Mouse (Mus musculus) forebrain, postnatal 0 days (tissue): ENCODE measurements at regions not wholly inside any gene's neighbourhood (a gene's known extent, or its start where the extent isn't known, plus 50 kb on each side); places are given as distances from the start of the nearest gene placed in this dataset.

Source experiments
- ATAC-seq: fragments of 200-750 bp; cut with Nextera tagmentation; 2 replicates; pipeline ENCODE4 v1.8.0; 2017; ENCODE audit warnings: mild to moderate bottlenecking, moderate library complexity
- DNase-seq: peaks from one replicate; pipeline ENCODE4 v3.0.0-alpha.2; 2015
- H3K27ac ChIP-seq: fragments of 300-500 bp; sonication (generic); 2 replicates; pipeline ENCODE4 v1.5.1; 2014; ENCODE audit warnings: low read depth, mild to moderate bottlenecking, antibody characterized with exemption, low read length, moderate library complexity, mixed read lengths
- H3K27me3 ChIP-seq: fragments of 300-500 bp; sonication (generic); 2 replicates; pipeline ENCODE4 v1.6.1; 2014; ENCODE audit warnings: mild to moderate bottlenecking, low read length, mixed read lengths; ENCODE audit not compliant: insufficient read depth
- H3K36me3 ChIP-seq: fragments of 300-500 bp; sonication (generic); 2 replicates; pipeline ENCODE4 v1.6.1; 2014; ENCODE audit warnings: mild to moderate bottlenecking, moderate library complexity; ENCODE audit not compliant: insufficient read depth
- H3K4me1 ChIP-seq: fragments of 300-500 bp; sonication (generic); 2 replicates; pipeline ENCODE4 v1.6.1; 2014; ENCODE audit warnings: antibody characterized with exemption; ENCODE audit not compliant: insufficient read depth
- H3K4me2 ChIP-seq: fragments of 300-500 bp; sonication (generic); 2 replicates; pipeline ENCODE4 v1.6.1; 2014; ENCODE audit warnings: low read depth, mild to moderate bottlenecking, moderate library complexity
- H3K4me3 ChIP-seq: fragments of 300-500 bp; sonication (generic); 2 replicates; pipeline ENCODE4 v1.5.1; 2014; ENCODE audit warnings: low read depth, low read length, mixed read lengths
- H3K9ac ChIP-seq: fragments of 300-500 bp; sonication (generic); 2 replicates; pipeline ENCODE4 v1.6.1; 2014; ENCODE audit warnings: mild to moderate bottlenecking
- H3K9me3 ChIP-seq: fragments of 300-500 bp; sonication (generic); 2 replicates; pipeline ENCODE4 v1.6.1; 2016; ENCODE audit warnings: low read length
- CTCF ChIP-seq: sonication (generic); IDR thresholded peaks from 2 replicates; pipeline ENCODE4 v1.5.1; 2016; ENCODE audit warnings: antibody characterized with exemption, control low read depth, low read depth
- WGBS: fragments of 180-500 bp; shearing (Covaris S2); extraction: QIAGEN DNeasy Blood & Tissue Kit; methylation state at CpG from one replicate; pipeline ENCODE4 v1.1.7; 2014; 5-methylcytosine and 5-hydroxymethylcytosine counted together

DNA sequence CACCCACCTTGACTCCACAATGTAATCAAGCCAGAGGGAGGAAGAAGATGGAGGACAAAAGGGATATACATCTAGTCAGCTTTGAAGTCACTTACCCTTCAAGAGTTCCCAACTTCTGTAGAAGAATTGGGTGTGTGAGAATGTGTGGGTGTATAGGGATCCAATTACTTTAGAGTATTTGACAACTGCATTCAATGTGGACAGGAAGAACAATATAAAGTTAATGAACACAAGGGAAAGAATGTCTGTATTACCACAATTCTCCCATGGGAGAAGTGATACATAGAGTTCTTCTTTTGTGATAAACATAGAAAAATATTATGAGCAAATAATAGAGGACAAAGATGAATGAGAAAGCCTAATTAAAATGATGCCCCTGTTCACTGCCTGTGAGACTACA, 2235.4 kb downstream of the 9330182O14Rik start:
- no peaks in the 10 kb centered on the region for H3K36me3 ChIP-seq

DNA sequence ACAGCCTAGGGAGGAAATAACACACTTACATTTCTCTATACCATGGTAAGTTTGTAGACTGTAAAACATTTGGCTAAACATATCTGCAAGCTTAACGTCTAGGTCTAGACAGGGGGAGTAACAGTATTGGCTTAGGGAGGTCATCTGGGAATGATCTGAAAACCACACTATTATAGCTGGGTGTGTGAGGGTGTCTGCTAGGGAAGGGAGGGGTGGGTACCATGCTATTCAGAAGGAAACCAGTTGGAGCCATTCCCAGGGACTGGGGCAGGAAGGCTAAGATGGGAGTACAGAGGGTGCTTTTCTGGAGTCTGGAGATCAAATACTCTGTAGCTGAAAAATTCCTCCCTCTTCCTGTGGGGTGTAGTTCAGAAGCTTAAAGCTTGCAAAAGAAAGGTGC, 2235.9 kb downstream of the 9330182O14Rik start:
- WGBS: 79% methylated on average over 1 of the region's 1 CpGs
- H3K36me3 ChIP-seq: no peaks in the 10 kb centered on the region

More for the DNA sequence above, 2235.4 kb downstream of the 9330182O14Rik start:
- Histone ChIP-seq H3K9ac (no peak overlapping the region), H3K4me2 (no peak overlapping the region), H3K4me3 (no peak overlapping the region), H3K27ac (no peak overlapping the region), H3K27me3 (no peaks in the 10 kb centered on the region), H3K4me1 (no peaks in the 10 kb centered on the region), H3K9me3 (no peaks in the 10 kb centered on the region)
- no peak for DNase-seq
- no peak for TF ChIP-seq CTCF
- no peak for ATAC-seq

DNA sequence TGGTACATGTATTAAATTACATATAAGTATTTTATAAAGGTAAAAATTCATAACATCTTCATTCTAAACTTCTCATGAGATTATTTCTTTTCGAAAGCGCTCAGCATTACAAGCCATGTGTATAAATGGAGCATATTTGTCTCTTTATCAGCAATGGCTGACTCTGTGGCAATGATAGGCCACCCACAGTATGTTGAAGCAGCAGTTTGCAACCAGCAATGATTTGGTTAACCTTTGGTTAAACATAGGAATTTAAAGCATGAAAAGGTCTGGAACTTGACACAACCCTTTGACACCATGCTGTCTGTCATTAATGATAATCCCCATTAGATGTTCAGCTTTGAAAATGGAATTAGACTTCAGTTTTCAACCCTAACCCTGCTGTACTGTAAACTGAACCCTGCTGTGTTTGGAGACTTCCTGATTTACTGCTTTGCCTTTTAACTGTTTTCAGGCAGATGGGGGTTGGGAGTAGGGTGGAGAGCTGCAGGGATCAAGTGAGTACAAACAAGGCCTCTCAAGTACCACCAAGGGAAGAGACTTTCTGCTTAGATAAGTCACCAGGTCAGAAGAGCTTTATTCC, 2238.6 kb downstream of the 9330182O14Rik start:
- no peak for TF ChIP-seq CTCF
- no peaks in the 10 kb centered on the region for H3K27me3 ChIP-seq
- H3K9me3 ChIP-seq: no peaks in the 10 kb centered on the region
- H3K27ac ChIP-seq: no peak overlapping the region
- WGBS: 94% methylated on average over 2 of the region's 2 CpGs
- DNase-seq: no peak
- H3K4me2 ChIP-seq: no peak overlapping the region
- H3K4me1 ChIP-seq: no peaks in the 10 kb centered on the region
- H3K9ac ChIP-seq: no peak overlapping the region
- no peaks in the 10 kb centered on the region for H3K36me3 ChIP-seq
- no peak overlapping the region for H3K4me3 ChIP-seq
- ATAC-seq: no peak

More for the DNA sequence above, 2235.9 kb downstream of the 9330182O14Rik start:
- H3K9me3 ChIP-seq: no peaks in the 10 kb centered on the region
- TF ChIP-seq CTCF: no peak
- no peaks in the 10 kb centered on the region for H3K27me3 ChIP-seq
- H3K27ac ChIP-seq: no peak overlapping the region
- ATAC-seq (no peak), DNase-seq (no peak)
- H3K4me1 ChIP-seq: no peaks in the 10 kb centered on the region
- H3K9ac ChIP-seq: no peak overlapping the region
- no peak overlapping the region for H3K4me2 ChIP-seq
- no peak overlapping the region for H3K4me3 ChIP-seq
